Mouse (Mus musculus): ENCODE measurements around the gene Sgk1.

Gene Sgk1

GRCm38 (mm10) chr10:21916301-21917071, 34.5 kb downstream of the Sgk1 start:
- in situ Hi-C loops (cut with MboI, MseI) = no loop called here

- in situ Hi-C loops (cut with MboI, MseI) = no loop called here
These were observed 36.2 kb downstream of the Sgk1 start for GRCm38 (mm10) chr10:21918016-21918749.

- in situ Hi-C loops (cut with MboI, MseI) = no loop called here
These were observed 36.8 kb downstream of the Sgk1 start for GRCm38 (mm10) chr10:21918750-21919145.

GRCm38 (mm10) chr10:21920611-21921010, 38.6 kb downstream of the Sgk1 start:
- in situ Hi-C loops (cut with MboI, MseI) = no loop called here

GRCm38 (mm10) chr10:21922716-21923350, 40.8 kb downstream of the Sgk1 start:
- in situ Hi-C loops (cut with MboI, MseI) = no loop called here

GRCm38 (mm10) chr10:21923495-21923952, 41.5 kb downstream of the Sgk1 start:
- in situ Hi-C loops (cut with MboI, MseI) = no loop called here

- in situ Hi-C loops (cut with MboI, MseI) = no loop called here
These were observed 42.2 kb downstream of the Sgk1 start for GRCm38 (mm10) chr10:21924051-21924720.

GRCm38 (mm10) chr10:21926941-21927340, 45.0 kb downstream of the Sgk1 start:
- in situ Hi-C loops (cut with MboI, MseI) = no loop called here

- in situ Hi-C loops (cut with MboI, MseI) = no loop called here
These were observed 48.9 kb downstream of the Sgk1 start for GRCm38 (mm10) chr10:21930781-21931380.

- in situ Hi-C loops (cut with MboI, MseI) = no loop called here
These were observed 50.8 kb downstream of the Sgk1 start for GRCm38 (mm10) chr10:21932791-21933190.

- in situ Hi-C loops (cut with MboI, MseI) = no loop called here
These were observed 52.8 kb downstream of the Sgk1 start for GRCm38 (mm10) chr10:21934826-21935225.

GRCm38 (mm10) chr10:21936513-21937221, 54.7 kb downstream of the Sgk1 start:
- in situ Hi-C loops (cut with MboI, MseI) = no loop called here

- in situ Hi-C loops (cut with MboI, MseI) = no loop called here
These were observed 55.2 kb downstream of the Sgk1 start for GRCm38 (mm10) chr10:21937222-21937605.

- in situ Hi-C loops (cut with MboI, MseI) = no loop called here
These were observed 56.2 kb downstream of the Sgk1 start for GRCm38 (mm10) chr10:21938166-21938565.

- in situ Hi-C loops (cut with MboI, MseI) = no loop called here
These were observed 59.3 kb downstream of the Sgk1 start for GRCm38 (mm10) chr10:21941235-21941634.

GRCm38 (mm10) chr10:21943145-21943700, 61.2 kb downstream of the Sgk1 start:
- in situ Hi-C loops (cut with MboI, MseI) = no loop called here

GRCm38 (mm10) chr10:21945195-21945594, 63.2 kb downstream of the Sgk1 start:
- in situ Hi-C loops (cut with MboI, MseI) = no loop called here

GRCm38 (mm10) chr10:21946751-21947351, 64.9 kb downstream of the Sgk1 start:
- in situ Hi-C loops (cut with MboI, MseI) = no loop called here

GRCm38 (mm10) chr10:21952520-21952919, 70.5 kb downstream of the Sgk1 start:
- in situ Hi-C loops (cut with MboI, MseI) = no loop called here

- in situ Hi-C loops (cut with MboI, MseI) = no loop called here
These were observed 79.1 kb downstream of the Sgk1 start for GRCm38 (mm10) chr10:21961111-21961510.

Measured in regulatory T cell (primary cell).